Mouse (Mus musculus): Measurements from ENCODE around the gene Epm2a. TPM values are rescaled to one million over a fixed set of nuclear protein-coding genes. Genes with fewer than 3 reads are reported as not detected.

Epm2a gene
- total RNA-seq, 2 experiments from 2014 or later: 31.1 to 33.5 TPM

DNA sequence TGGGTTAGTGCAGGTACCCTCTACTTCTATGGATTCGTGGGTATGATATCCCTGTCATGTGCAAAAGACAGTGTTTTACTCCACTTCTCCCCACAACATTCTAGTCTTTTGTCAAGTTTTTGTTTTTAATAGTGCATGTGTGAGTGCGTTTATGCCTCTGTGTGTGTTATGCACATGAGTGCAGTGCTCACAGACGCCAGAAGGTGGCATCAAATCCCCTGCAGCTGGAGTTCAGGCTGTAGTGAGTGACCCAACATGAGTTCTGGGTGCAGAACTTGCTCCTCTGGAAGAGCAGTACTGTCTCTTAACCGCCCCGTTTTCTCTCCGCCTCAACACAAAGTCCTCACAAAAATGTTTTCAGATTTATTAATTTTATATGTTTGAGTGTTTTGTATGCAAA is 96.1 kb downstream of the Epm2a start:
- no peak for DNase-seq (ENCODE audit: extremely low spot score in 1 of 2, low spot score in 2 of 2)
- TF ChIP-seq CTCF (IDR thresholded peaks at IDR 0.05): peak; percentile 3; the same call in 1 of the 2 replicates
- intact Hi-C loops (cut with DNase I): no loop called here
- Histone ChIP-seq H3K4me3 (no peak overlapping the region), H3K27ac (no peak overlapping the region)

DNA sequence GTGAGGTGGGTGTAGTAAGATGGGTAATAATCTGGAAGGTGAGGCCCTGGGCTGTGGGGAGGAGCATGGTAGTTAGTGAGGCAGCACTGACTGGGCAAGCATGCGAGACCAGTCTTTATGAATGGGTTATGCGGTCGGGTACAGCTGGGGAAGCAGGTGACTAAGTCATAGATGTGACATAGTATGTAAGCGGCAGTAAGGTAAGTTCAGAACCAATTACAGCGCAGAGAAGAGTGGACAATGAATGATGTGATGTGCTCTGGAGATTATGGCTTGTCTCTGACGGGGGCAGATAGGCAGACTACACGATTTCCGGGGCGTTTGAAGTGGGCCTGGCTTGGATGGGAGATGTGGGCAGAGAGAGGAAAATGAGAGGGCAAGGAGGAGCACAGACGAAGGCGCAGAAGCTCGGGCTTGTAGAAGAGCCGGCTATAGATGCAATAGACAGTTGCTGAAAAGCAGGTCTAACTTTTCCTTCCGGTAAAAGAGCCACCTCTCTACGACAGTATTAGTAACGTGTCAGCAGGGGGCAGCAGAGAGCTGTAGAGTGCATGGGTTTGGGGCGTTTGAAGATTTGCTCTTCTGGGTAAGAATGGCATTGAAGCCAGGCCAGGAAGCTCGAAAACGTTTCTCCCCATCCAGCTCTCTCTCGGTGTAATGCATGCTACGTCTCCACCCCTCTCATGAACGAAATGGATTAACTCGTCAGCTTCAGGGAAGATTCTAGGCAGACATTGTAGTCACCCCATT is 106.5 kb downstream of the Epm2a start:
- intact Hi-C loops (cut with DNase I): loop anchor here (1.0 to 10.0 kb wide), 5 partner anchors 393 to 1545 kb away; no protein-coding TSS in a partner anchor
- peak overlapping the region; percentile 21 for H3K4me3 ChIP-seq
- peak overlapping the region; percentile 62 for H3K27ac ChIP-seq
- DNase-seq (ENCODE audit: extremely low spot score in 1 of 2, low spot score in 2 of 2): peak; percentile 83 to 86
- peak; percentile 87 for TF ChIP-seq CTCF (IDR thresholded peaks at IDR 0.05)

DNA sequence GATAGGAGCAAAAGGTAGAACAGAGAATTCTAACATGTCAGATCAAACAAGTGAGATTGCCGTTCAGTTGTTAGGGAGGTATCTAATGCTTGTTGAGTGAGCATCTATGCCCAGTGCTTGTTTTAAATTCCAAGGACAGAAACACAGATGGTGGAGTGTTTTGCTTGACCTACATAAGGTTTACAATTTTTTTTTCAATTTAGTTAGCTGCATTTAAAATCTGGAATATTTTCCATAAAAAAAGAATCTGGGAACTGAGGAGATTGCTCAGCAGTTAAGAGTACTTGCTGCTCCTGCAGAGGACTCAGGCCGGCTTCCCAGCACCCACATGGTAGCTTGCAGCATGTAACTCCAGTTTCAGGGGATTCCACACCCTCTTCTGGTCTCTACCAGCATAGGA is 109.3 kb downstream of the Epm2a start:
- Histone ChIP-seq H3K27ac (no peak overlapping the region), H3K4me3 (no peak overlapping the region)
- intact Hi-C loops (cut with DNase I): loop anchor here (1.0 to 5.0 kb wide), 4 partner anchors 208 to 755 kb away; no protein-coding TSS in a partner anchor
- DNase-seq (ENCODE audit: extremely low spot score in 1 of 2, low spot score in 2 of 2): no peak
- no peak for TF ChIP-seq CTCF (IDR thresholded peaks at IDR 0.05)

DNA sequence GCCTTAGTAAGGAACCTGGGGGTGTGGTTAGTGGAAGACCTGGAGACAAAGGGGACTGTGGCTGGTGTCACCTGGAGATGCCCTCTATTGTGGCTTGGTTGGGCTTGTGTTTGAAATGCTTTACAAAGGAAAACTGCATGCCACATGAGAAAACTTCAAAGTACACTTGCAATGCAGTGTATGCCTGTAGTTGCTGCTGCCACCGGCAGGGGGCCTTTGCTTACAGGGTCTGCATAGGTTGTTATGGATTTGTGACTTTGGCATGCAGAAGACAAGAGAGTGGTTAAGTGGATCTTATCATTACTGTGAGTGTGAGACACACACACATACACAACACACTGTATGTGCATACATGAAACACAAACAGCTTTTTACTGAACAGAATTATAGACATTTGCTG is 114.2 kb downstream of the Epm2a start:
- TF ChIP-seq CTCF (IDR thresholded peaks at IDR 0.05): peak; percentile 20
- H3K27ac ChIP-seq: no peak overlapping the region
- no peak overlapping the region for H3K4me3 ChIP-seq
- no peak for DNase-seq (ENCODE audit: extremely low spot score in 1 of 2, low spot score in 2 of 2)
- intact Hi-C loops (cut with DNase I): no loop called here

DNA sequence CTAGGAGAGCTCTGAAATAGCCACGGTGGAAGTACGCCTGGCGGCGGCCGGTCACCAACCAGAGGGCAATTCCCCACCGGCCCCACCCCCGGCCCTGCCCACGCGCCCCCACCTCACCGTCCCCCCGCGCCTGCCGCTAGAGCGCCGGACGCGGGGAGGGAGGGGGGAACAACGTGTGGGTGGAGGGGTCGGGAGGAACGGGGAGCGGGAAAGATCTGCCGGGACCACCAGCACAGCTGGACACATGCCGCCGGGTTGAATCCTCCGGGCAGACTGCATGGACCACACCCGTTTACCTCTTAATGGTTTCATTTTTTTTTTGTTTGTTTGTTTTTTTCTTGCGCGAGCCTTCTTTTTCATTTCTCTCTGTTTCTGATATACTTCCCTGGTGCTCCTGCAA is 148.8 kb downstream of the Epm2a start:
- Histone ChIP-seq H3K27ac (no peak overlapping the region), H3K4me3 (no peak overlapping the region)
- intact Hi-C loops (cut with DNase I): no loop called here
- peak; percentile 69 to 79 for DNase-seq (ENCODE audit: extremely low spot score in 1 of 2, low spot score in 2 of 2)
- TF ChIP-seq CTCF (IDR thresholded peaks at IDR 0.05): no peak

Other genes starting within 250 kb of the Epm2a start
- 10 to 100 TPM; 36.9 to 42.2 TPM for gene Shprh, start 194.0 kb upstream of the Epm2a start, total RNA-seq (2021)
- gene Fbxo30, start 62.1 kb upstream of the Epm2a start, total RNA-seq (2021): 10 to 100 TPM; 10.1 to 11.9 TPM

Measured in left cerebral cortex, adult 2 months (tissue).